Mouse (Mus musculus) stomach, postnatal 0 days (tissue): Measurements from ENCODE around the gene Gk2. TPM values are rescaled to one million over a fixed set of nuclear protein-coding genes. Genes with fewer than 3 reads are reported as not detected.

Experiments
- ATAC-seq: fragments of 200-750 bp; cut with Nextera tagmentation; 2 replicates; pipeline ENCODE4 v1.8.0; 2017; ENCODE audit not compliant: low FRiP score, low TSS enrichment
- DNase-seq: peaks from one replicate; pipeline ENCODE4 v3.0.0-alpha.2; 2016; ENCODE audit warnings: low spot score
- H3K27ac ChIP-seq: fragments of 300-500 bp; sonication (generic); replicated peaks from 2 replicates; pipeline ENCODE4 v1.5.1; 2014; ENCODE audit warnings: mild to moderate bottlenecking, control low read depth
- H3K27me3 ChIP-seq: fragments of 300-500 bp; sonication (generic); 2 replicates; pipeline ENCODE4 v1.6.1; 2014; ENCODE audit warnings: low read length; ENCODE audit not compliant: control insufficient read depth, insufficient read depth
- H3K36me3 ChIP-seq: fragments of 300-500 bp; sonication (generic); 2 replicates; pipeline ENCODE4 v1.6.1; 2014; ENCODE audit warnings: low read length, mixed read lengths; ENCODE audit not compliant: control insufficient read depth, insufficient read depth
- H3K4me1 ChIP-seq: fragments of 300-500 bp; sonication (generic); replicated peaks from 2 replicates; pipeline ENCODE4 v1.6.1; 2014; ENCODE audit warnings: antibody characterized with exemption; ENCODE audit not compliant: control insufficient read depth, insufficient read depth
- H3K4me2 ChIP-seq: fragments of 300-500 bp; sonication (generic); replicated peaks from 2 replicates; pipeline ENCODE4 v1.6.1; 2014; ENCODE audit warnings: low read depth, mild to moderate bottlenecking, control low read depth, moderate library complexity
- H3K4me3 ChIP-seq: fragments of 300-500 bp; sonication (generic); 2 replicates; pipeline ENCODE4 v1.5.1; 2014; ENCODE audit warnings: low read depth, low read length, control low read depth
- H3K9ac ChIP-seq: fragments of 300-500 bp; sonication (generic); 2 replicates; pipeline ENCODE4 v1.6.1; 2014; ENCODE audit warnings: mild to moderate bottlenecking, low read length, control low read depth, mixed read lengths
- H3K9me3 ChIP-seq: fragments of 300-500 bp; sonication (generic); 2 replicates; pipeline ENCODE4 v1.6.1; 2016; ENCODE audit warnings: low read length; ENCODE audit not compliant: control insufficient read depth
- CTCF ChIP-seq: IDR thresholded peaks from 2 replicates; pipeline ENCODE4 v1.5.1; 2016; ENCODE audit warnings: antibody characterized with exemption, low read depth, mild to moderate bottlenecking, moderate library complexity
- EP300 ChIP-seq: optimal IDR thresholded peaks from 2 replicates; pipeline ENCODE3; 2016; ENCODE audit warnings: antibody characterized with exemption
- WGBS: fragments of 180-500 bp; shearing (Covaris S2); extraction: QIAGEN DNeasy Blood & Tissue Kit; methylation state at CpG from one replicate; pipeline ENCODE4 v1.1.7; 2014; 5-methylcytosine and 5-hydroxymethylcytosine counted together
- polyA plus RNA-seq: library from polyadenylated mRNA; unstranded; fragments of >200 nt; fragmentation: Nextera tagmentation; extraction: Ambion mirVana; gene quantifications from 2 replicates; pipeline ENCODE4 v1.2.1, GENCODE M21; 2015

Gk2 gene
- not detected in 2 replicates for polyA plus RNA-seq

GRCm38 (mm10) chr5:97456816-97457215 is at the start of gene Gk2:
Gene Gk2, minus strand, starts transcription at chr5:97457021.
- H3K4me2 ChIP-seq, result no peak within 1 kb of the TSS
- 94% methylated on average over 10 of the region's 10 CpGs for WGBS
- no peak for TF ChIP-seq EP300
- no peak for TF ChIP-seq CTCF
- no peak for DNase-seq
- H3K4me1 ChIP-seq, result no peaks in the 10 kb centered on the region
- no peak for ATAC-seq
- no peaks in the 10 kb centered on the region for H3K36me3 ChIP-seq
- H3K9ac ChIP-seq, result no peak within 1 kb of the TSS
- no peaks in the 10 kb centered on the region for H3K9me3 ChIP-seq
- no peak within 1 kb of the TSS for H3K27ac ChIP-seq
- H3K4me3 ChIP-seq, result no peak within 1 kb of the TSS
- no peaks in the 10 kb centered on the region for H3K27me3 ChIP-seq

DNA sequence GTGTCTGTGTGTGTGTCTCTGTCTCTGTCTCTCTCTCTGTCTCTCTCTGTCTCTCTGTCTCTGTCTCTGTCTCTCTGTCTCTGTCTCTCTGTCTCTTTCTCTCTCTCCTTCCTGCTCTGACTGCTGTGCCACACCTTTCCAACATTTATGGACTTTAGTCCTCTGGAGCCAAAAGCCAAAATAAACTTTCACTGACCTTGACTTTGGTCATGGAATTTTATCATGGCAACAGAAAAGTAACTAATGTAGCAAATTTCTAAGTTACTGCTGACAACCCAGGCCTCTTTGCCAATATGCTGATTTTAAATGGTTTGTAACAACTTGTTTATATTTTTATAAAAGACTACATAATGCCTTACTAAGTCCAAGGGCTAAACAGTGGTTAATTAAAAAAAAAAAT is 41.2 kb upstream of the Gk2 start:
- H3K9ac ChIP-seq, result no peak overlapping the region
- no peak for ATAC-seq
- no peaks in the 10 kb centered on the region for H3K4me1 ChIP-seq
- H3K27me3 ChIP-seq, result no peaks in the 10 kb centered on the region
- H3K9me3 ChIP-seq, result no peaks in the 10 kb centered on the region
- no peak overlapping the region for H3K4me3 ChIP-seq
- H3K36me3 ChIP-seq, result no peaks in the 10 kb centered on the region
- DNase-seq, result no peak
- TF ChIP-seq EP300 (no peak), CTCF (no peak)
- H3K27ac ChIP-seq, result no peak overlapping the region
- H3K4me2 ChIP-seq, result no peak overlapping the region

GRCm38 (mm10) chr5:97495488-97496092 is 38.8 kb upstream of the Gk2 start:
- no peaks in the 10 kb centered on the region for H3K36me3 ChIP-seq
- 65% methylated on average over 5 of the region's 5 CpGs for WGBS
- no peaks in the 10 kb centered on the region for H3K9me3 ChIP-seq
- no peak for DNase-seq
- no peaks in the 10 kb centered on the region for H3K4me1 ChIP-seq
- no peak overlapping the region for H3K9ac ChIP-seq
- H3K4me3 ChIP-seq, result no peak overlapping the region
- H3K27ac ChIP-seq, result no peak overlapping the region
- H3K4me2 ChIP-seq, result no peak overlapping the region
- no peaks in the 10 kb centered on the region for H3K27me3 ChIP-seq
- TF ChIP-seq EP300 (no peak), CTCF (no peak)
- ATAC-seq, result no peak

- H3K4me2 ChIP-seq, result no peak overlapping the region
- no peak overlapping the region for H3K9ac ChIP-seq
- DNase-seq, result no peak
- H3K27me3 ChIP-seq, result no peaks in the 10 kb centered on the region
- no peak for ATAC-seq
- 65% methylated on average over 5 of the region's 5 CpGs for WGBS
- no peaks in the 10 kb centered on the region for H3K4me1 ChIP-seq
- TF ChIP-seq CTCF (no peak), EP300 (no peak)
- no peaks in the 10 kb centered on the region for H3K9me3 ChIP-seq
- no peaks in the 10 kb centered on the region for H3K36me3 ChIP-seq
- no peak overlapping the region for H3K27ac ChIP-seq
- no peak overlapping the region for H3K4me3 ChIP-seq
Measured at GRCm38 (mm10) chr5:97493421-97493820, 36.6 kb upstream of the Gk2 start.

DNA sequence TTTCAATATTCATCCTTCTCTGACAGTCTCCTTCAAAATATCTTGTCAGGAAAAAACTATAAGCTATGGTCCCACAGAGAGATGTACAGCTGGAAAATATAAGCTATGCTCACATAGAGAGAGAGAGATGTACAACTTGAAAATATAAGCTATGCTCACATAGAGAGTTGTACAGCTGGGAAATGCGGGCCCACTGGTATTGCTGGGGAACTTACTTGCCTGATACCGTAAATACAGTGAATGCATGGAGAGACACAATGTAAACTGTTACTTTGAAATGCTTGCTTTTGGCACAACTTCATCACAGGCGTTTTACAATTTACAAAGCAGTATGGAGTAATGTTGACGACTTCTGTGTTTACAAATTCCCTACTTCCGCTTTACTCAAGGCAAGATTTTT is 29.3 kb upstream of the Gk2 start:
- no peak overlapping the region for H3K4me3 ChIP-seq
- H3K9ac ChIP-seq, result no peak overlapping the region
- H3K9me3 ChIP-seq, result no peaks in the 10 kb centered on the region
- ATAC-seq, result no peak
- 58% methylated on average over 5 of the region's 5 CpGs for WGBS
- no peaks in the 10 kb centered on the region for H3K4me1 ChIP-seq
- no peaks in the 10 kb centered on the region for H3K27me3 ChIP-seq
- TF ChIP-seq EP300, result no peak
- no peak for TF ChIP-seq CTCF
- no peak overlapping the region for H3K27ac ChIP-seq
- DNase-seq, result no peak
- no peaks in the 10 kb centered on the region for H3K36me3 ChIP-seq
- H3K4me2 ChIP-seq, result no peak overlapping the region

- H3K36me3 ChIP-seq, result no peaks in the 10 kb centered on the region
- H3K9me3 ChIP-seq, result no peaks in the 10 kb centered on the region
- ATAC-seq, result no peak
- H3K27ac ChIP-seq, result no peak overlapping the region
- H3K4me3 ChIP-seq, result no peak overlapping the region
- no peaks in the 10 kb centered on the region for H3K27me3 ChIP-seq
- H3K4me1 ChIP-seq, result no peaks in the 10 kb centered on the region
- H3K9ac ChIP-seq, result no peak overlapping the region
- no peak overlapping the region for H3K4me2 ChIP-seq
- WGBS, result 71% methylated on average over 1 of the region's 1 CpGs
- TF ChIP-seq EP300 (no peak), CTCF (no peak)
- no peak for DNase-seq
Measured at GRCm38 (mm10) chr5:97479991-97480390, 23.2 kb upstream of the Gk2 start.
